Mouse (Mus musculus): ENCODE data around the gene Tnfaip2. TPM values are rescaled to one million over a fixed set of nuclear protein-coding genes. Genes with fewer than 3 reads are reported as not detected.

The Tnfaip2 gene
- polyA plus RNA-seq, 1 experiment from 2014 or later = 5.0 TPM

DNA sequence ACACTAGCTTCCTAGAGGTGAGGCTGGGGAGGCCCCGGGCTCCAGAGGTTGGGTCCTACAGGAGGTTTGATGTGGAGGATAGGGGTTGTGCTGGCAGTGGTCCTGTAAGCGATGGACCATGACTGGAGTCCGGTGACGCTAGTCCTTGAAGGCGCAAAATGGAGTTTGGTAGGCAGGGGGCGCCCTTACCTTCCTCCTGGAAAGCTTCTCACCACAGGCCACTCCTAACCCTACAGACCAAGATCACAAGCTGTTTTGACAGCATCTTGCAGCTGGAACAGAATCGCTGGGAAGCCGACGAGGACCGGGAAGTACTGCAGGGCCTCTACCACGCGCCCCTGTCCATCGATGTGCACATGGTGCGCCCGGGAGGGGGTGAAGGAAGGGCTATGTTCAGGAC lies 17.0 kb upstream of the Tnfaip2 start:
- Histone ChIP-seq H3K9ac (ENCODE audit: low read length) (no peak overlapping the region), H3K9me3 (ENCODE audit: control insufficient read depth, low read length) (no peaks in the 10 kb centered on the region), H3K4me1 (replicated peaks; ENCODE audit: control insufficient read depth, insufficient read depth, low read length) (peaks cover 18% of the 10 kb centered on the region), H3K27me3 (replicated peaks; ENCODE audit: control insufficient read depth, insufficient read depth, low read length) (peaks cover 80% of the 10 kb centered on the region), H3K4me3 (ENCODE audit: low read depth, low read length) (no peak overlapping the region), H3K4me2 (ENCODE audit: low read length) (no peak overlapping the region), H3K36me3 (ENCODE audit: control insufficient read depth, insufficient read depth, low read length) (no peaks in the 10 kb centered on the region), H3K27ac (ENCODE audit: low read depth) (no peak overlapping the region)
- WGBS = 6% methylated on average over 15 of the region's 15 CpGs
- DNase-seq (ENCODE audit: low spot score) (peak; percentile 96), ATAC-seq (replicated peaks; ENCODE audit: low FRiP score, low TSS enrichment, low read depth) (peak; percentile 40; the same call in 1 of the 2 replicates)

DNA sequence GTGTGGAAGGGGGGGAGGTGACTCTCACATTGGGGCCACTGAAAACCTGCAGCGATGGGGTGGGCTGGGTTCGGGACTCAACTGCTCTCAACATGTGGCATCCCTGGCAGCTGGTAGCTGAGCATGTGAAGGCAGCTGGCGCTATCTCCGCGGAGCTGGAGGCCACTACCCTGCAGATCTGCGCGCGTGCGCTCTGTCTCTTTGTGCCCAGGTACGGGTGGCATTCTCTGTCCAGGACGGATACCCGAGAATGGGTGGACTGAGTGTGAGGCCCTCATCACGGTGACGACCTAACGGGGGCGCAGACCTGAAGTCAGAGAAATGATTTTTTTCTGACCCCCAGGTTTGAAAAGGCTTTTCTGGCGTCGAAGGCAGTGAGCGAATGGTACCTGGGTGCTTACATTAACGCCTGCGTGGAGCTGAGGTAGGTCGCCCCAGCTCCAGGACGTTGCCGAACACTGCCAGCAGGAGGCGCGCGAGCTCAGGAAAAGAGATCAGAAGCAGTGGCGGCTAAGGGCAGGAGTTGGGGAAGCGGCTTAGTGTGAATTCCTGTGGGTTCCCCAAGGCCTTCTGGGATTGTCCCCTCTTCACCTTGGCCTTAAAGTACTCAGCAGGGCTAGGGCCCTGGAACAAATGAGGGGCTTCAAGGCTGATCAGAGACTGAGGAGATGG lies 16.3 kb upstream of the Tnfaip2 start:
- peaks cover 86% of the 10 kb centered on the region for H3K27me3 ChIP-seq (replicated peaks; ENCODE audit: control insufficient read depth, insufficient read depth, low read length)
- no peaks in the 10 kb centered on the region for H3K9me3 ChIP-seq (ENCODE audit: control insufficient read depth, low read length)
- no peak overlapping the region for H3K9ac ChIP-seq (ENCODE audit: low read length)
- 20% methylated on average over 29 of the region's 29 CpGs for WGBS
- H3K4me1 ChIP-seq (replicated peaks; ENCODE audit: control insufficient read depth, insufficient read depth, low read length) = peaks cover 25% of the 10 kb centered on the region
- H3K4me2 ChIP-seq (ENCODE audit: low read length) = no peak overlapping the region
- DNase-seq (ENCODE audit: low spot score) (peak; percentile 99), ATAC-seq (replicated peaks; ENCODE audit: low FRiP score, low TSS enrichment, low read depth) (no peak; the same call in 1 of the 2 replicates)
- H3K36me3 ChIP-seq (ENCODE audit: control insufficient read depth, insufficient read depth, low read length) = no peaks in the 10 kb centered on the region
- no peak overlapping the region for H3K27ac ChIP-seq (ENCODE audit: low read depth)
- no peak overlapping the region for H3K4me3 ChIP-seq (ENCODE audit: low read depth, low read length)

DNA sequence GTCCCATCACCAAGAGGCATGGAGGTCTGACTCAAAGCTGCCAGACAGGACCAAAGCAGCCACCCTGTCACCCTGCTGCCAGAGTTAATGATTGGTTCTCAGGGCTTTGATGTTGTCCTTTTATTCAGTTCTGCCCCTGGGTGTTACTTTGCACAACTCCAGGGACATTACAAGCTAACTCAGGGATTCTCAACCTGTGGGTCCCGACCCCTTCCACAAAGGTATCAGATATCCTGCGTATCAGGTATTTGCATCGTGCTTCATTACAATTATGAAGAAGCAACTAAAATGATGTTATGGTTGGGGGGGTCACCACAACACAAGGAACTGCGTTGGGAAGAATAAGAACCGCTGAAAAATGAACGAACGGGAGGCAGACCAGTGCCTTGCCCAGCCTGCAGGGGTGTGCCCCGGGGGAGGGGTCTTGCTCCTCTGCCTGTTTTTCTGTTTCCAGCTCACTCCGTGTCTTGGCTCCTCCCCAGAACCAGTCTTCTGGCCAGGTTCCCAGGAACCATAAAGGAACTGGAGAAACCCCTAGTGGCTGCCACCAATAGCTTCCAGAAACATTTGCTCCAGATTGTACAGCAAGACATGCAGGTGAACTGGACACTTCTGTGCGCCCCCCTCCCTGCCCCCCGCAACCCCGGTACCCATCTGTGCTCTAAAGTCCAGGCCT lies 14.7 kb upstream of the Tnfaip2 start:
- DNase-seq (ENCODE audit: low spot score) = no peak
- no peak for ATAC-seq (replicated peaks; ENCODE audit: low FRiP score, low TSS enrichment, low read depth)
- Histone ChIP-seq H3K9me3 (ENCODE audit: control insufficient read depth, low read length) (no peaks in the 10 kb centered on the region), H3K4me3 (ENCODE audit: low read depth, low read length) (no peak overlapping the region), H3K36me3 (ENCODE audit: control insufficient read depth, insufficient read depth, low read length) (no peaks in the 10 kb centered on the region), H3K9ac (ENCODE audit: low read length) (no peak overlapping the region), H3K27ac (ENCODE audit: low read depth) (no peak overlapping the region), H3K4me2 (ENCODE audit: low read length) (no peak overlapping the region), H3K27me3 (replicated peaks; ENCODE audit: control insufficient read depth, insufficient read depth, low read length) (peaks cover 82% of the 10 kb centered on the region), H3K4me1 (replicated peaks; ENCODE audit: control insufficient read depth, insufficient read depth, low read length) (peaks cover 25% of the 10 kb centered on the region)
- 50% methylated on average over 12 of the region's 12 CpGs for WGBS

DNA sequence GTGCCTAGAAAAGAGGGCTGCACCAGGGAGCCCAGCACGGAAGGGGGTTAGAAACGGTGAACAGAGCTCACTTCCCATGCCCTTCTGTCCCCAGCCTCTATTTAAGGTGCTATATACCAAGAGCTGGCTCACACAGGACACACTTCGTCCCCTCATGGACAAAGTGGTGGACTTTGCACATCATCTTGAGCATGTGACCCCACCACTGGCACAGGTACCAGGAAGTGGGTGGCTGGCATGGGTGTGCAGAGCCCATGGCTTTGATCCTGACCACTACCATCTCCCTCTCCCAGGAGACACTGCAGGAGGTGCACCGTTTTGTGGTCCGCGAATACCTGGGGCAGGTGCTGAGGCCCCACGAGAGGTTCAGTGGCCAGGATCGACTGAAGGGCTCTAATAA lies 13.9 kb upstream of the Tnfaip2 start:
- Histone ChIP-seq H3K9ac (ENCODE audit: low read length) (no peak overlapping the region), H3K27ac (ENCODE audit: low read depth) (no peak overlapping the region), H3K27me3 (replicated peaks; ENCODE audit: control insufficient read depth, insufficient read depth, low read length) (peaks cover 74% of the 10 kb centered on the region), H3K36me3 (ENCODE audit: control insufficient read depth, insufficient read depth, low read length) (no peaks in the 10 kb centered on the region), H3K4me2 (ENCODE audit: low read length) (peak overlapping the region; percentile 66), H3K4me3 (ENCODE audit: low read depth, low read length) (no peak overlapping the region), H3K9me3 (ENCODE audit: control insufficient read depth, low read length) (no peaks in the 10 kb centered on the region), H3K4me1 (replicated peaks; ENCODE audit: control insufficient read depth, insufficient read depth, low read length) (peaks cover 25% of the 10 kb centered on the region)
- 30% methylated on average over 8 of the region's 8 CpGs for WGBS
- ATAC-seq (replicated peaks; ENCODE audit: low FRiP score, low TSS enrichment, low read depth) = no peak
- DNase-seq (ENCODE audit: low spot score) = no peak

DNA sequence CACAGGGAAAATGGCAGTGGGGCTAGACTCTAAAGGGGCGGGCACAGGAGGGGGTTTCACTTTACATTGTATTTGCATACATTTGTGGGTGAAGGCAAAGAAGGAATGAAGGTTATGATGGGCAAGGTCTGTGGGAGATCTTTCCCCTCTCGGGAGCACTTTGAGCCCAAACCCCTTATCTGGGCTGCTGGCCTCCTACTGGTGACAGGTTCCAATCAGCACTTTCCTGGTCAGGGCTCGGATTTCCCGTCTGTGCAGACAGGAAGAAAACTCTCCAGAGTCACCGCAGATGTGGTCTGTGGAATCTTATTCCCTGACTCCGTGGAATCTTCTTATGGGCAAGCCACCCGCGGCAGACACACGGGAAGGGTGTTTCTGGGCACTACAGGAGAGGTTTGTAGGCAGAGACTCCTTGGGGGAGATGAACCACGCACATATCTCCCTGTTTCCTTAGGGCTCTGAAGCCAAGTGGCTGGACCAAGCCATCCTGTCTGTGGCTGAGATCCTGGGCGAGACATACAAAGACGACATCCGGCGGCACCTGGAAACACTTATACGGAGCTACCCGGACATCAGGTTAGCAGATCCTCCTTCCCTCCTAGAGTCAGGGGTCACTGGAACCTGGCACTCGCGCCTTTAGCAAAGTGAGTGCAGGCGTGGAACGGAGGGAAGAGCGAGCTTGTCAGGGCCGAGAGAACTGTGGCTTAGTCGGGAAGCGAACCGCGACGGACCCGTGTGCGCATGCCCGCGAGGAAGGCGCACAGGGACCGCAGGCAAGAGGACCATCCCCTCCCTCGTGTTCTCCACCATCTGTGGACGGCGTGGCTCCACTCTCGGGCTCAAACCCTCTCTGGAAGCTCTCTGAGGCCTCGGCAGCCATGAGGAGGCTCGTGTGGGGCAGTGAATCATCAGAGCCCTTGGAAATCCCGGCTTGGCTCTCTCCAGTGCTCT lies 13.0 kb upstream of the Tnfaip2 start:
- DNase-seq (ENCODE audit: low spot score) = peak; percentile 83
- Histone ChIP-seq H3K9ac (ENCODE audit: low read length) (0 out of 2 replicates have a peak overlapping the region, but pooled peaks have one; percentile 8), H3K36me3 (ENCODE audit: control insufficient read depth, insufficient read depth, low read length) (no peaks in the 10 kb centered on the region), H3K9me3 (ENCODE audit: control insufficient read depth, low read length) (no peaks in the 10 kb centered on the region), H3K4me3 (ENCODE audit: low read depth, low read length) (peak overlapping the region; percentile 36), H3K4me1 (replicated peaks; ENCODE audit: control insufficient read depth, insufficient read depth, low read length) (peaks cover 25% of the 10 kb centered on the region), H3K27me3 (replicated peaks; ENCODE audit: control insufficient read depth, insufficient read depth, low read length) (peaks cover 67% of the 10 kb centered on the region), H3K27ac (ENCODE audit: low read depth) (no peak overlapping the region; the same call in 1 of the 2 replicates), H3K4me2 (ENCODE audit: low read length) (peak overlapping the region; percentile 66)
- ATAC-seq (replicated peaks; ENCODE audit: low FRiP score, low TSS enrichment, low read depth) = no peak
- under 1% methylated on average over 38 of the region's 40 CpGs for WGBS

DNA sequence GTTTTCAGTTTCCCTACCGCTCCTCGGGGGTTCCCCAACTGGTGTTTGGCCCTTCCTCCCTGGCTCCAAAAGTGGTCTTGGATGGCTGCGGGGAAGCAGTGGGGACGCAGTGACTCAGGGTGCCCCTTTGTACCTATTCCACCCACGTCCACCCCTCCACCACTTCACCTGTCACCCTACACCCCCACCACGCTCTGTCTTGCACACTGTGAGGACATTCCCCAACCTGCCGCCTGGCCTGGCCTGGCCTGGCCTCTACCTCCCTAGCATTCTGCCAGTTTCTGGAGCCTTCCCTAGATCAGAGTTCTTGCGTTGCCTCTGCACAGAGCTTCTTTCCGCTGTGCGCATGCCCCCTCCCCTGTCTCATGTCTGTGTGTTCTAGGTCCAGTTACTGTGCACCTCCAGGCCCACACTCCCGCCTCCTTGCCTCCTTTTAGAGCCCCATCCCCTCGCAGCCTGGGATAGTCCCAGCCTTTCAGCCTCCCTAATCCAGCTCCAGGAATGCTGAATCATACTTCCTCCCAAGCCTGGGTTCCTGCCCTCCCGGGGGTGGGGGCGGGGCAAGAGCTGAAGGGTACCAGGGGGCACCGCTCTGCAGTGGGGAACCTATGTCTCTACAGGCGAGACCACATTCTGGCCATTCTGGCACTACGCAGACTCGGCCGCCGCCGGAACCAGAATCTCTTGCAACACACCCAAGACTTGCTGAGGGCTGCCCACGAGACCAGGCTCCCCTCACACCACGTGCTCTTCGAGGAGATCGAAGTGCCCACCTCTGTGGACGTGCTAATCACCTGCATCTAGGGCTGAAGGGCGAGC lies 12.0 kb upstream of the Tnfaip2 start:
- Histone ChIP-seq H3K9me3 (ENCODE audit: control insufficient read depth, low read length) (no peaks in the 10 kb centered on the region), H3K27me3 (replicated peaks; ENCODE audit: control insufficient read depth, insufficient read depth, low read length) (peaks cover 62% of the 10 kb centered on the region), H3K4me1 (replicated peaks; ENCODE audit: control insufficient read depth, insufficient read depth, low read length) (peaks cover 25% of the 10 kb centered on the region), H3K27ac (ENCODE audit: low read depth) (peak overlapping the region; percentile 9; the same call in 1 of the 2 replicates), H3K4me2 (ENCODE audit: low read length) (peak overlapping the region; percentile 66), H3K9ac (ENCODE audit: low read length) (no peak overlapping the region), H3K36me3 (ENCODE audit: control insufficient read depth, insufficient read depth, low read length) (no peaks in the 10 kb centered on the region), H3K4me3 (ENCODE audit: low read depth, low read length) (peak overlapping the region; percentile 36)
- DNase-seq (ENCODE audit: low spot score) (no peak), ATAC-seq (replicated peaks; ENCODE audit: low FRiP score, low TSS enrichment, low read depth) (no peak)
- WGBS = 20% methylated on average over 27 of the region's 27 CpGs

DNA sequence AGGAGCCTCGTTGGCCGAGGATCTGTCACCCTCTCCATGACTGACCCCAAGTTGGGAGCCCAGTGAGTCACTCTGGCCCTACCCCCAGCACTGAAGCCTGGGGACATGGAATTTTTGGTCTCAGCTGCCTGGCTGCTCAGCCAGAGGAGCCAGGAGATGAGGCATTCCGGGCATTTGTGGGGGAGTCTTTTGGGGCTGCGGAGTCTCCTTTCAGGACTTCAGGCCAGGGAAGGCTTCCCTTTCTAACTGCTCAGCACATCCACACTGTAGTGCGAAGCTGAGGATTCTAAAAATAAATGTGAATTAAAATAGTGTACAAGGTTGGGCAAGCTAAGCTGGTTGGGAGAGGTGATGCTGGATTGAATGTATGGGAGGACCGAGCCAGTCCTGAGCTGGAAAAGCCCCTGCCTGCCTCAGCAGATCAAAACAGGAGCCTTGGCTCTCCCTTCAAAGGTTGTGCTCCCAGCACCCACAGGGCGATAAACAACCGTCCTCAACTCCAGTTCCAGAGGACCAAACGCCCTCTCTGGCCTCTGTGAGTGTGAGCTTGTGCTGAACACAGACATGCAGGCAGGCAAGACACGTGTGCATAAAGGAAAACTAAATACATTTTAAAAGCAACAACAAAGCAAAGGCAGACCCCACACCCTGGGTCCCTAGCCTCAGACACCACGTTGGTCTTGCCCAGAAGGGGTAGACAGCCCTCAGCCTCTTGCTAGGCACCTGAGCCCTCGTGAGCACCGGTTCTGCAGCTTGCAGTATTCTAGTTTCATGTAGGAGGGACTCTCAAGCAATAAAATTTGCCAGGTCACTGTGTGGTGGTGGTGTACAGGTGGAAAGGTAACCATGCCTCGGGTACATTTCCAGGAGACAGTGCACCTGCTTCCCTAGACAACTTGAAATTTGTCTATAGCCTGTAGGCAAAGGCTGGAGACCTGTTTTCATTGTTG lies 11.1 kb upstream of the Tnfaip2 start:
- Histone ChIP-seq H3K9me3 (ENCODE audit: control insufficient read depth, low read length) (no peaks in the 10 kb centered on the region), H3K4me2 (ENCODE audit: low read length) (no peak overlapping the region), H3K27me3 (replicated peaks; ENCODE audit: control insufficient read depth, insufficient read depth, low read length) (peaks cover 55% of the 10 kb centered on the region), H3K36me3 (ENCODE audit: control insufficient read depth, insufficient read depth, low read length) (no peaks in the 10 kb centered on the region), H3K27ac (ENCODE audit: low read depth) (peak overlapping the region; percentile 9; the same call in 1 of the 2 replicates), H3K9ac (ENCODE audit: low read length) (no peak overlapping the region), H3K4me3 (ENCODE audit: low read depth, low read length) (no peak overlapping the region), H3K4me1 (replicated peaks; ENCODE audit: control insufficient read depth, insufficient read depth, low read length) (peaks cover 25% of the 10 kb centered on the region)
- 33% methylated on average over 14 of the region's 14 CpGs for WGBS
- ATAC-seq (replicated peaks; ENCODE audit: low FRiP score, low TSS enrichment, low read depth) (no peak), DNase-seq (ENCODE audit: low spot score) (no peak)
